Mouse (Mus musculus): Measurements from ENCODE around the gene Irs2. TPM values are rescaled to one million over a fixed set of nuclear protein-coding genes. Genes with fewer than 3 reads are reported as not detected.

Gene Irs2
- polyA plus RNA-seq, 1 experiment from 2014 or later: 5.9 TPM

DNA sequence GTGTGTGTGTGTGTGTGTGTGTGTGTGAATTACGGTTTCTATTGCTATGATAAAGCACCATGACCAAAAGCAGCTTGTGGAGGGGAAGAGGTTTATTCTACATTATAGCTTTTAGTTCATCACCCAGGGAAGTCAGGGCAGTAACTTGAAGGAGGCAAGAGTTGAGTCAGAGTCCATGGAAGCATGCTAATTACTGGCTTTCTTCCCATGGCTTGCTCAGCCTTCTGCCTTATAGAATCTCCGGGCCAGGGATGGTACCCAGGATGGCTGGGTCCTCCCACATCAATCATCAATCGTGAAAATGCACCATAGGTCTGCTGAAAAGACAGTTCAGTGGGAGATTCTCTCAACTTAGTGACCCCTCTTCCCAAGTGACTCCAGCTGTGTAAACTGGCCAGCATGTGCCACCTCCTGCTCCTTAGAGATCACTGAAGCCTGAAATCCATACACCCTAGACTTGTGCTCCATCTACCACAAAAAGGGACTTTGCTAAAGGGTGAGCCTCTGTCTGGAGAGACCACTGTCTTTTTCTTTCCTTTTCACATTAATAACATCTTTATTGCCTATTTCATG lies 69.0 kb downstream of the Irs2 start:
- Histone ChIP-seq H3K36me3 (no peaks in the 10 kb centered on the region), H3K4me3 (replicated peaks) (no peak overlapping the region), H3K4me2 (replicated peaks) (no peak overlapping the region), H3K9ac (replicated peaks) (no peak overlapping the region), H3K4me1 (replicated peaks) (no peaks in the 10 kb centered on the region), H3K27ac (no peak overlapping the region), H3K27me3 (peaks cover 3% of the 10 kb centered on the region; the same call in 1 of the 2 replicates), H3K9me3 (no peaks in the 10 kb centered on the region)
- WGBS: 75% methylated on average over 3 of the region's 3 CpGs
- ATAC-seq: no peak

DNA sequence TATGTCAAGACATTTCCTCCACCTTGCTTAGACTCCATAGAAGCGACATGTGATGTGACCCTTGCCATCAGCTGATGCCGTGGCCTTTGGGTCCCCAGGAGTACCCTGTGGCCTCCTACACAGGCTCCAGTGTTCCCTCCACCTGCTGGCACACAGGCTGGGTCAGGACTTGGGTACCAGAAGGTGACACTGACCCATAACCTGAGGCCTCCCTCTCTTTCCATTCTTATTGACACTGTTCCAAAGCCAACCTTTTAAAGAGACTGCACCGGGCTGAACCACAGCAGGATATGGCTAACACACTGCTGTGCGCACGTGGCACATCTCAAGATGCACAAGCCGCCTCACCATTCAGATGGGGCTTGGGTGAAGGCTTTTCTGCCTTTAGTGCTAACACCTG lies 70.0 kb downstream of the Irs2 start:
- Histone ChIP-seq H3K27ac (no peak overlapping the region), H3K4me1 (replicated peaks) (no peaks in the 10 kb centered on the region), H3K4me2 (replicated peaks) (no peak overlapping the region), H3K36me3 (no peaks in the 10 kb centered on the region), H3K9ac (replicated peaks) (no peak overlapping the region), H3K4me3 (replicated peaks) (no peak overlapping the region), H3K9me3 (no peaks in the 10 kb centered on the region), H3K27me3 (peaks cover under 1% of the 10 kb centered on the region)
- 84% methylated on average over 6 of the region's 6 CpGs for WGBS
- no peak for ATAC-seq

DNA sequence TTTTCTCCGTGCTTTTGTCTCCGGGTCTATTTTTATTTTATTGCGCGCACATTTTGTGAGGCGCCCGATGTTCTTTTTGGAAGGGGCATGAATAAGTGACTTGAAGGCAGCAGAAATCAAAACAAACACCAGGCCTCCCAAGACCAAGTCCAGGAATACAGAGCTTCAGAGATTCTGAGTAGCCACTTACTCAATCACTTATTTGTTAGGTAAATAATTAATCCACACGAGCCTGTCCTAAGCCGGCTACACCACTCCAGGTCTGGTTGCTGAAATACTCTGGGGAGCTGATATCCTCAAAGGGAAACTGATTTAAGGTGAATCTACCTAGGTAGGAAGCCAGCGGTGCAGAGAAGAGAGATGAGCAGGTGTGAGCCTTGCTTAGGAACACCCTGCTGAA lies 71.6 kb downstream of the Irs2 start:
- Histone ChIP-seq H3K9me3 (no peaks in the 10 kb centered on the region), H3K36me3 (no peaks in the 10 kb centered on the region), H3K27ac (no peak overlapping the region), H3K27me3 (no peaks in the 10 kb centered on the region; the same call in 1 of the 2 replicates), H3K4me1 (replicated peaks) (no peaks in the 10 kb centered on the region), H3K4me3 (replicated peaks) (no peak overlapping the region), H3K4me2 (replicated peaks) (no peak overlapping the region), H3K9ac (replicated peaks) (no peak overlapping the region)
- no peak for ATAC-seq
- WGBS: 83% methylated on average over 9 of the region's 9 CpGs

DNA sequence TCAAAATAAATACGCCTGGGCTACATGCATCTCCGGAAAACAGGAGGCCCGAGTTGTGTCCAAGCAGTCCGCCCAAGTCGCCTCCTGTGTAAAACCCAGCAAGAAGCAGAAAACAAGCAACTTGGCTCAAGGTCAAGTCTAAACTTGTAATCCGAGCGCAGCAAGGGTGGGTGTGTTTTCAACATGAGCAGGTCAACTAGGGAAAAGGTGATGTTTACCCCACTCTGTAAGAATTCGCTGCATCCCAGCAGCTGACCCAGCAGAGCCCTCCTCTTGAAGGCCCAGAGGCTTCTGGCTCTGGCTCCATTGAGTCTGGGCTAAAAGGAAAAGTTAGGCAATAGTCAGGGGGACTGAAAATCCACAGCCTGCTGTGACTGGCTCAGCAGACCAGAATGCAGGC lies 73.0 kb downstream of the Irs2 start:
- Histone ChIP-seq H3K4me3 (replicated peaks) (no peak overlapping the region), H3K4me1 (replicated peaks) (no peaks in the 10 kb centered on the region), H3K4me2 (replicated peaks) (no peak overlapping the region), H3K36me3 (no peaks in the 10 kb centered on the region), H3K9me3 (no peaks in the 10 kb centered on the region), H3K9ac (replicated peaks) (no peak overlapping the region), H3K27me3 (no peaks in the 10 kb centered on the region; the same call in 1 of the 2 replicates), H3K27ac (no peak overlapping the region)
- no peak for ATAC-seq
- WGBS: 88% methylated on average over 8 of the region's 8 CpGs
